Mouse (Mus musculus) lung, embryonic 16.5 days (tissue): ENCODE data around the gene Pabpc1l. TPM values are rescaled to one million over a fixed set of nuclear protein-coding genes. Genes with fewer than 3 reads are reported as not detected.

Experiments
- ATAC-seq: fragments of 200-750 bp; cut with Nextera tagmentation; 2 replicates; pipeline ENCODE4 v1.8.0; 2017; ENCODE audit warnings: low read depth, mild to moderate bottlenecking, moderate library complexity
- H3K27ac ChIP-seq: fragments of 300-500 bp; sonication (generic); 2 replicates; pipeline ENCODE4 v1.5.1; 2014; ENCODE audit warnings: mild to moderate bottlenecking, control low read depth, low read length
- H3K27me3 ChIP-seq: fragments of 300-500 bp; sonication (generic); 2 replicates; pipeline ENCODE4 v1.6.1; 2014; ENCODE audit warnings: low read depth, low read length, mixed read lengths; ENCODE audit not compliant: control insufficient read depth, insufficient read depth
- H3K36me3 ChIP-seq: fragments of 300-500 bp; sonication (generic); 2 replicates; pipeline ENCODE4 v1.6.1; 2014; ENCODE audit warnings: low read length; ENCODE audit not compliant: control insufficient read depth, insufficient read depth
- H3K4me1 ChIP-seq: fragments of 300-500 bp; sonication (generic); replicated peaks from 2 replicates; pipeline ENCODE4 v1.6.1; 2014; ENCODE audit warnings: low read length, mixed read lengths; ENCODE audit not compliant: control insufficient read depth, insufficient read depth
- H3K4me2 ChIP-seq: fragments of 300-500 bp; sonication (generic); 2 replicates; pipeline ENCODE4 v1.6.1; 2014; ENCODE audit warnings: low read depth, low read length, control low read depth
- H3K4me3 ChIP-seq: fragments of 300-500 bp; sonication (generic); 2 replicates; pipeline ENCODE4 v1.5.1; 2014; ENCODE audit warnings: mild to moderate bottlenecking, low read length, control low read depth
- H3K9ac ChIP-seq: fragments of 300-500 bp; sonication (generic); 2 replicates; pipeline ENCODE4 v1.6.1; 2014; ENCODE audit warnings: low read length, control low read depth
- H3K9me3 ChIP-seq: fragments of 300-500 bp; sonication (generic); 2 replicates; pipeline ENCODE4 v1.6.1; 2016; ENCODE audit warnings: low read length; ENCODE audit not compliant: control insufficient read depth
- WGBS: fragments of 180-500 bp; shearing (Covaris S2); extraction: QIAGEN DNeasy Blood & Tissue Kit; methylation state at CpG from one replicate; pipeline ENCODE4 v1.1.7; 2014; 5-methylcytosine and 5-hydroxymethylcytosine counted together
- polyA plus RNA-seq: library from polyadenylated mRNA; unstranded; fragments of >200 nt; fragmentation: Nextera tagmentation; extraction: Ambion mirVana; gene quantifications from 2 replicates; pipeline ENCODE4 v1.2.1, GENCODE M21; 2015

Pabpc1l gene
- polyA plus RNA-seq, 1 experiment from 2014 or later, result 0.77 TPM

- Histone ChIP-seq H3K4me2 (peak overlapping the region; percentile 68), H3K9me3 (no peaks in the 10 kb centered on the region), H3K27ac (no peak overlapping the region), H3K36me3 (no peaks in the 10 kb centered on the region; the same call in 1 of the 2 replicates), H3K4me3 (peak overlapping the region; percentile 91), H3K27me3 (no peaks in the 10 kb centered on the region), H3K9ac (peak overlapping the region; percentile 89), H3K4me1 (peaks cover 12% of the 10 kb centered on the region)
- WGBS, result 29% methylated on average over 5 of the region's 5 CpGs
- ATAC-seq, result no peak
Observed at GRCm38 (mm10) chr2:164075088-164075487, 49.8 kb downstream of the Pabpc1l start.

GRCm38 (mm10) chr2:164076874-164077425 is 51.7 kb downstream of the Pabpc1l start:
- H3K27ac ChIP-seq, result no peak overlapping the region
- H3K27me3 ChIP-seq, result no peaks in the 10 kb centered on the region
- H3K9me3 ChIP-seq, result no peaks in the 10 kb centered on the region
- H3K9ac ChIP-seq, result no peak overlapping the region
- WGBS, result 80% methylated on average over 8 of the region's 8 CpGs
- H3K4me2 ChIP-seq, result no peak overlapping the region
- no peak for ATAC-seq
- peaks cover 12% of the 10 kb centered on the region; the same call in 1 of the 2 replicates for H3K36me3 ChIP-seq
- no peak overlapping the region for H3K4me3 ChIP-seq
- peaks cover 12% of the 10 kb centered on the region for H3K4me1 ChIP-seq

GRCm38 (mm10) chr2:164077875-164078274 is 52.6 kb downstream of the Pabpc1l start:
- H3K4me1 ChIP-seq, result peaks cover 12% of the 10 kb centered on the region
- H3K27me3 ChIP-seq, result no peaks in the 10 kb centered on the region
- peaks cover 16% of the 10 kb centered on the region; the same call in 1 of the 2 replicates for H3K36me3 ChIP-seq
- no peak overlapping the region for H3K4me2 ChIP-seq
- H3K9ac ChIP-seq, result no peak overlapping the region
- no peaks in the 10 kb centered on the region for H3K9me3 ChIP-seq
- ATAC-seq, result no peak
- no peak overlapping the region for H3K4me3 ChIP-seq
- 65% methylated on average over 5 of the region's 5 CpGs for WGBS
- H3K27ac ChIP-seq, result no peak overlapping the region

GRCm38 (mm10) chr2:164079488-164079887 is 54.2 kb downstream of the Pabpc1l start:
- Histone ChIP-seq H3K36me3 (peaks cover 22% of the 10 kb centered on the region; the same call in 1 of the 2 replicates), H3K9me3 (no peaks in the 10 kb centered on the region), H3K4me1 (peaks cover 17% of the 10 kb centered on the region), H3K27me3 (no peaks in the 10 kb centered on the region), H3K9ac (no peak overlapping the region), H3K4me3 (no peak overlapping the region), H3K27ac (no peak overlapping the region), H3K4me2 (no peak overlapping the region)
- 66% methylated on average over 6 of the region's 6 CpGs for WGBS
- no peak for ATAC-seq

- Histone ChIP-seq H3K36me3 (peaks cover 26% of the 10 kb centered on the region), H3K9me3 (no peaks in the 10 kb centered on the region)
- WGBS, result 93% methylated on average over 10 of the region's 10 CpGs
Observed at GRCm38 (mm10) chr2:164081577-164081976, 56.3 kb downstream of the Pabpc1l start.

GRCm38 (mm10) chr2:164082175-164082574 is 56.9 kb downstream of the Pabpc1l start:
- no peaks in the 10 kb centered on the region for H3K27me3 ChIP-seq
- no peak overlapping the region for H3K9ac ChIP-seq
- WGBS, result 73% methylated on average over 10 of the region's 10 CpGs
- H3K4me2 ChIP-seq, result no peak overlapping the region
- H3K36me3 ChIP-seq, result peaks cover 27% of the 10 kb centered on the region
- no peak overlapping the region for H3K4me3 ChIP-seq
- no peak overlapping the region for H3K27ac ChIP-seq
- no peak for ATAC-seq
- H3K9me3 ChIP-seq, result no peaks in the 10 kb centered on the region
- H3K4me1 ChIP-seq, result peaks cover 6% of the 10 kb centered on the region; the same call in 1 of the 2 replicates

More at GRCm38 (mm10) chr2:164081577-164081976, 56.3 kb downstream of the Pabpc1l start:
- Histone ChIP-seq H3K4me1 (peaks cover 6% of the 10 kb centered on the region; the same call in 1 of the 2 replicates), H3K9ac (no peak overlapping the region), H3K4me2 (no peak overlapping the region), H3K4me3 (no peak overlapping the region), H3K27me3 (no peaks in the 10 kb centered on the region), H3K27ac (no peak overlapping the region)
- no peak for ATAC-seq

- Histone ChIP-seq H3K4me2 (no peak overlapping the region), H3K4me3 (no peak overlapping the region), H3K27ac (peak overlapping the region; percentile 43; the same call in 1 of the 2 replicates), H3K27me3 (no peaks in the 10 kb centered on the region), H3K4me1 (peaks cover 6% of the 10 kb centered on the region; the same call in 1 of the 2 replicates), H3K9ac (no peak overlapping the region), H3K9me3 (no peaks in the 10 kb centered on the region), H3K36me3 (peaks cover 33% of the 10 kb centered on the region)
- WGBS, result 65% methylated on average over 19 of the region's 19 CpGs
- peak; percentile 87 for ATAC-seq
Observed at GRCm38 (mm10) chr2:164083609-164084341, 58.5 kb downstream of the Pabpc1l start.

GRCm38 (mm10) chr2:164084342-164084700 is 59.1 kb downstream of the Pabpc1l start:
- peaks cover 38% of the 10 kb centered on the region for H3K36me3 ChIP-seq
- H3K27ac ChIP-seq, result no peak overlapping the region
- H3K9ac ChIP-seq, result no peak overlapping the region
- no peak; the same call in 1 of the 2 replicates for ATAC-seq
- peaks cover 6% of the 10 kb centered on the region; the same call in 1 of the 2 replicates for H3K4me1 ChIP-seq
- H3K9me3 ChIP-seq, result no peaks in the 10 kb centered on the region
- 80% methylated on average over 7 of the region's 7 CpGs for WGBS
- no peak overlapping the region for H3K4me3 ChIP-seq
- no peaks in the 10 kb centered on the region for H3K27me3 ChIP-seq
- H3K4me2 ChIP-seq, result no peak overlapping the region

GRCm38 (mm10) chr2:164087416-164088017 is 62.3 kb downstream of the Pabpc1l start:
- Histone ChIP-seq H3K36me3 (peaks cover 26% of the 10 kb centered on the region), H3K4me2 (no peak overlapping the region), H3K9ac (no peak overlapping the region), H3K27me3 (no peaks in the 10 kb centered on the region), H3K27ac (no peak overlapping the region), H3K9me3 (no peaks in the 10 kb centered on the region), H3K4me1 (peaks cover 6% of the 10 kb centered on the region; the same call in 1 of the 2 replicates), H3K4me3 (no peak overlapping the region)
- no peak for ATAC-seq
- WGBS, result 85% methylated on average over 6 of the region's 6 CpGs
